Mouse (Mus musculus) ES-Bruce4 (cell line): ENCODE measurements at regions not wholly inside any gene's neighbourhood (a gene's known extent, or its start where the extent isn't known, plus 50 kb on each side); places are given as distances from the start of the nearest gene placed in this dataset.

Experiments
- CTCF ChIP-seq: IDR thresholded peaks from one replicate; pipeline ENCODE4 v1.8.1; 2011; ENCODE audit warnings: low read depth, low read length
- POLR2A ChIP-seq: IDR thresholded peaks from one replicate; pipeline ENCODE4 v1.8.1; 2011; ENCODE audit warnings: low read length; ENCODE audit not compliant: insufficient read depth

DNA sequence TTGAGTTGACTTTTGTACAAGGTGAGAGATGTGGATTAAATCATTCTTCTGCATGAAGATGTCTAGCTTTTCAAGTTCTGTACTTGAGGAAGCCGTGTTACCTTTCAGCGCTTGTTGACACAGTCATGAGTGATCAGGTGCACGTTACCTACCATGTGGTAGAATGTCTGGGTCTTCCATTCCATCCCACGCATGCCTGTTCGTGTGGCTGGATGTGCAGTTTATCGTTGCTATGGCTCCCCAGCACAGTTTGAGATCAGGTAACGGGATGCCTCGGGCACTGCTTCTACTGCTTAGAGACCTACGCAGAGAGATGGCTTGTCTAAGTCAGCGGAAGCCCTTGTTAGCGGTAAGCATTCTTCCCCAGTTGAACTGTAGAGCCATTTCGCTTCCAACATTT is 348.1 kb downstream of the Etnk1 start:
- TF ChIP-seq CTCF (no peak), POLR2A (no peak)
